Mouse (Mus musculus) heart, embryonic 10.5 days (tissue): ENCODE measurements at regions not wholly inside any gene's neighbourhood (a gene's known extent, or its start where the extent isn't known, plus 50 kb on each side); places are given as distances from the start of the nearest gene placed in this dataset.
"Not testable (repeated sequence)": the region's sequence is repeated elsewhere in the genome, so short reads cannot be mapped to it uniquely, and the experiment has no call there.

Experiments used
- DNase-seq: peaks from one replicate; pipeline ENCODE4 v3.0.0-alpha.2; 2017; ENCODE audit warnings: low spot score
- H3K27ac ChIP-seq: fragments of 300-500 bp; sonication (generic); 2 replicates; pipeline ENCODE4 v1.5.1; 2016; ENCODE audit warnings: mild to moderate bottlenecking
- H3K27me3 ChIP-seq: fragments of 300-500 bp; sonication (generic); 2 replicates; pipeline ENCODE4 v1.6.1; 2016; ENCODE audit warnings: mild to moderate bottlenecking; ENCODE audit not compliant: poor library complexity, insufficient read depth, severe bottlenecking
- H3K36me3 ChIP-seq: fragments of 300-500 bp; sonication (generic); 2 replicates; pipeline ENCODE4 v1.6.1; 2016; ENCODE audit warnings: mild to moderate bottlenecking, moderate library complexity
- H3K4me1 ChIP-seq: fragments of 300-500 bp; sonication (generic); 2 replicates; pipeline ENCODE4 v1.6.1; 2016; ENCODE audit warnings: mild to moderate bottlenecking
- H3K4me3 ChIP-seq: fragments of 300-500 bp; sonication (generic); 2 replicates; pipeline ENCODE4 v1.5.1; 2016; ENCODE audit warnings: mild to moderate bottlenecking, moderate library complexity
- H3K9me3 ChIP-seq: fragments of 300-500 bp; sonication (generic); 2 replicates; pipeline ENCODE4 v1.6.1; 2016; ENCODE audit warnings: mild to moderate bottlenecking, moderate library complexity
- WGBS: fragments of 180-500 bp; shearing (Covaris S2); methylation state at CpG from one replicate; pipeline ENCODE4 v1.1.7; 2016; 5-methylcytosine and 5-hydroxymethylcytosine counted together

GRCm38 (mm10) chr7:137522450-137522849, 85.0 kb downstream of the Glrx3 start:
- H3K36me3 ChIP-seq: no peaks in the 10 kb centered on the region
- WGBS: 74% methylated on average over 5 of the region's 5 CpGs
- no peak overlapping the region for H3K4me3 ChIP-seq
- no peaks in the 10 kb centered on the region for H3K9me3 ChIP-seq
- peaks cover 4% of the 10 kb centered on the region; the same call in 1 of the 2 replicates for H3K27me3 ChIP-seq
- peaks cover 13% of the 10 kb centered on the region for H3K4me1 ChIP-seq
- no peak overlapping the region for H3K27ac ChIP-seq
- DNase-seq: no peak

- H3K4me3 ChIP-seq: no peak overlapping the region
- H3K27me3 ChIP-seq: no peaks in the 10 kb centered on the region
- no peak overlapping the region for H3K27ac ChIP-seq
- no peaks in the 10 kb centered on the region for H3K36me3 ChIP-seq
- H3K9me3 ChIP-seq: no peaks in the 10 kb centered on the region
- H3K4me1 ChIP-seq: no peaks in the 10 kb centered on the region
- 70% methylated on average over 4 of the region's 4 CpGs for WGBS
- DNase-seq: no peak
These were observed 96.1 kb downstream of the Glrx3 start for GRCm38 (mm10) chr7:137533476-137533875.

DNA sequence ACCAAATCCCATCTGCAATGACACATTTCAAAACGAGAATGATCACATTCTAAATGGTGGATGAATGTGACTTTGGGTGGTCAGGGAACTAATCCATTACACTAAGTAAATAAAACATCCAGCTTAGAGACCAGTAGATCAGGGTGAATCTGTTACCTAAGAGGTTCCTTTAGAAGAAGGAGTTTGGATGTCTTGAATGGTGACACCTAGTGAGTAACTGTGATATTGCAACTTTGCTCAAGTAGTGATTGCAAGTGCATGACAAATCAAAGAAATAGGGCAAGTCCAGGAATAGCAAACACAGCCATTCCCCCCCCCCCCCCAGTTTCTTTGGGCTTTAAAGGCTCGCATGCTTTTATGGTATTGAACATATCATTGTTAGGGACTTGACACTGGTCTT, 112.6 kb downstream of the Glrx3 start:
- H3K27ac ChIP-seq: no peak overlapping the region
- H3K9me3 ChIP-seq: no peaks in the 10 kb centered on the region
- no peaks in the 10 kb centered on the region for H3K27me3 ChIP-seq
- no peak for DNase-seq
- no peaks in the 10 kb centered on the region for H3K4me1 ChIP-seq
- H3K4me3 ChIP-seq: no peak overlapping the region
- WGBS: 24% methylated on average over 2 of the region's 2 CpGs
- H3K36me3 ChIP-seq: no peaks in the 10 kb centered on the region

DNA sequence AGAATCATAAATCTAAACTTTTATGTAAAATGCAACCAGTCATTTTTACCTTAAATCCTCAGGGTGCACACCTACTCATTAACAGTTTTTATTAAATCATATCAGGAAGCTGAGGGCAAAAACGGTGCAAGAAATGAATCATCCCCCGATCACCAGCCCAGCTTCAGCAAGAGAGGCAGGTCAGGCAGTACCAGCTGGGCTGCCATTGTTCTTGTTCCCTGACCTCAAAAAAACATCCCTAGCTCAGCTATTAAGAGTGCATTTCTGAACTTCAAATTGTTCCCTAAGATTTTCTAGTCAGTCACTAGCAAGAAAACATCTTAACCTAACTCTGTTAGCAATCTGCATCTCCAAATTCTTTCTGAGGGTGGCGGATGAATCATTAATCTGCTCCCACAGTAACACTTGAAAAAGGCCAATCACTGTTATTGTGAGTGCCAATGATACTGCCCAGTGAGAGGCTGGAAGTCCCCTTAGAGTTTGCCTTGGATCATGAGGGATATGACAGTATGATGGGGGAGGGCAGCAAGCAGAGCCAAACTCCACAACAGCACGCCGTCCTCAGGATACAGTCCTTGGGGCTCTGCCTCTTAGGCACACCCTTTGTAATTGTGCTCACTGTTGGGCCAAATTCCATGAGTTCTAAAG, 115.3 kb downstream of the Glrx3 start:
- no peaks in the 10 kb centered on the region for H3K36me3 ChIP-seq
- WGBS: 85% methylated on average over 5 of the region's 5 CpGs
- H3K4me1 ChIP-seq: no peaks in the 10 kb centered on the region
- H3K27me3 ChIP-seq: no peaks in the 10 kb centered on the region
- no peak for DNase-seq
- no peaks in the 10 kb centered on the region for H3K9me3 ChIP-seq
- H3K27ac ChIP-seq: no peak overlapping the region
- no peak overlapping the region for H3K4me3 ChIP-seq

- H3K4me3 ChIP-seq: no peak overlapping the region
- DNase-seq: peak; percentile 24
- WGBS: 68% methylated on average over 2 of the region's 2 CpGs
- no peaks in the 10 kb centered on the region for H3K27me3 ChIP-seq
- no peak overlapping the region for H3K27ac ChIP-seq
- no peaks in the 10 kb centered on the region for H3K9me3 ChIP-seq
- H3K36me3 ChIP-seq: no peaks in the 10 kb centered on the region
- H3K4me1 ChIP-seq: no peaks in the 10 kb centered on the region
These were observed 118.1 kb downstream of the Glrx3 start for GRCm38 (mm10) chr7:137555481-137555880.

DNA sequence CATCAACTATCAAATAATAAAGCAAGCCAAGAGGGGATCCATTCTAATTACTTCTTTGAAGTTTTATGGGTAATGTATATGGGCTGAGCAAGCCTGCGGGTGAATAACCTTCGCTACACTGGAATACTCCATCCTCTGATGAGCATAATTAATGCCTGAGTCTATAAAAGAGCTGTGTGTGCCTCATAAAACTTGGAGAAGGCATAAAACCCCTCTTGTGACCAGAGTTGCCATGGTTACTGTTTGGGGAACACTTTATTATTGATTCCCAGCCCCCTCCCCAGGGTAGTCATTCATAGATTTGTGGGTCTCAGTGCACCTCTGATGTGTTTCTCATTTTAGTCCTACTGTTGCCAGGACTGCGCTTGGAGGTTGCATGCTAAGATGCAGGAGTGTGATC, 120.0 kb downstream of the Glrx3 start:
- H3K36me3 ChIP-seq: no peaks in the 10 kb centered on the region
- DNase-seq: no peak
- WGBS: 90% methylated on average over 3 of the region's 3 CpGs

DNA sequence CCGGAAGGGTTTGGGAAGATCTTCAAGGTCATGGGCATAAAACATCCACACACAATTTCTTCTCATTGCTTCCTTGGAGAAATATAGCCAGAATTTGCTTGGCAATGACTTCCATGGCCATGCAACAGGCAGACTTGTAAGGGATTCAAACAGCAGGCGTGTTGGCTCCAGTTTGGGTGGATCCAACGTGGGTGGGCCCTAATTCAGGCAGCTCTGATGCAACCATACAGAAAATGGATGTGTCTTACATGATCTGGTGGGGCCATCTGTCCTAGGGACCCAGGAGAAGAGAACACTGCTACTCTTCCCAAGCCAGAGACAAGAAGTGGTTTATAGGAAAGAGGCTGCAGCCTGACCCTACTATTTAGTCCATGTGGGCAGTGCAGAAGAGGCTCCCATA, 121.5 kb downstream of the Glrx3 start:
- no peak overlapping the region for H3K27ac ChIP-seq
- H3K4me1 ChIP-seq: no peaks in the 10 kb centered on the region
- 66% methylated on average over 3 of the region's 3 CpGs for WGBS
- DNase-seq: no peak
- H3K27me3 ChIP-seq: no peaks in the 10 kb centered on the region
- H3K4me3 ChIP-seq: no peak overlapping the region
- no peaks in the 10 kb centered on the region for H3K9me3 ChIP-seq
- H3K36me3 ChIP-seq: no peaks in the 10 kb centered on the region

More for the DNA sequence above, 120.0 kb downstream of the Glrx3 start:
- Histone ChIP-seq H3K9me3 (no peaks in the 10 kb centered on the region), H3K4me3 (no peak overlapping the region), H3K27me3 (no peaks in the 10 kb centered on the region), H3K4me1 (no peaks in the 10 kb centered on the region), H3K27ac (no peak overlapping the region)

- Histone ChIP-seq H3K27ac (no peak overlapping the region), H3K4me3 (no peak overlapping the region), H3K4me1 (no peaks in the 10 kb centered on the region), H3K27me3 (no peaks in the 10 kb centered on the region), H3K36me3 (no peaks in the 10 kb centered on the region), H3K9me3 (no peaks in the 10 kb centered on the region)
- 70% methylated on average over 2 of the region's 2 CpGs for WGBS
- no peak for DNase-seq
These were observed 132.8 kb downstream of the Glrx3 start for GRCm38 (mm10) chr7:137570199-137570598.

DNA sequence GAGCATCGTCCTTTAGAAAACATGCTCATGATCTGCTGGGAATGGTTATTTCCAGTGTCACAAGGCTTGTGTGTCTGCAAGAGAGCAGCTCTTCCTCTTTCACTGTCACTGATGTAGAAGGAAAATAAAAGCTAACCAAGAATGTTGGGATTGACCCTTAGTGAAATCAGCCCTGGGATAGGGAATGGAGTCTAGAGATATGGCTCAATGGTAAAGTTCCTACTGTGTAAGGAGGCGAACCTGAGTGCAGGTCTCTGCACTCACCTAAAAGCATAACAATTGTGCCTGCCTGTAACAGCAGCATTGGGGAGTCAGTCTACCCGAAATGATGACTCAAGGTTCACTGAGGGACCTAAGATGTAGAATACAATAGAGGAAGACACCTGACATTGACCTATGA, 138.1 kb downstream of the Glrx3 start:
- H3K9me3 ChIP-seq: no peaks in the 10 kb centered on the region
- WGBS: 79% methylated on average over 3 of the region's 3 CpGs
- DNase-seq: no peak
- no peaks in the 10 kb centered on the region for H3K27me3 ChIP-seq
- H3K4me3 ChIP-seq: no peak overlapping the region
- no peak overlapping the region for H3K27ac ChIP-seq
- H3K36me3 ChIP-seq: no peaks in the 10 kb centered on the region
- H3K4me1 ChIP-seq: no peaks in the 10 kb centered on the region

DNA sequence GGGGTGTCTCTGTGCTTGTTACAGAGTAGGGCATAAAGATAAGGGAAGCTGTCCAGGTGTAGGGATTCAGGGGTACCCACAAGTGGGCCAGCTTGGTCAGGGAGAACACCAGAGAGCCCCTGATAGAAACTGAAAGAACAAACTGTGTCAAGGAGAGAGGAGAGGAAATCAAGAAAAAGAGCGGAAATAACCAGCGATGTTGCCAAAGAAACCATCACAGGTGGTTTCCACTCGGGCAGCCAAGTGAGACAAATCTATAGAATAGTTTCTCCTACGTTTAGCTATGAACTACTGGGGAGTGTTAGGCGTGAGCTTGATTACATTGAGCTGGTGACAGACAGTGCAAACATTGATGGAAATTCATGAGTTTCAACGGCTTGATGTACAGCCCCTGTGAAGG, 138.8 kb downstream of the Glrx3 start:
- Histone ChIP-seq H3K9me3 (no peaks in the 10 kb centered on the region), H3K27me3 (no peaks in the 10 kb centered on the region), H3K36me3 (no peaks in the 10 kb centered on the region), H3K4me1 (no peaks in the 10 kb centered on the region), H3K4me3 (no peak overlapping the region), H3K27ac (no peak overlapping the region)
- DNase-seq: no peak
- 77% methylated on average over 6 of the region's 6 CpGs for WGBS

DNA sequence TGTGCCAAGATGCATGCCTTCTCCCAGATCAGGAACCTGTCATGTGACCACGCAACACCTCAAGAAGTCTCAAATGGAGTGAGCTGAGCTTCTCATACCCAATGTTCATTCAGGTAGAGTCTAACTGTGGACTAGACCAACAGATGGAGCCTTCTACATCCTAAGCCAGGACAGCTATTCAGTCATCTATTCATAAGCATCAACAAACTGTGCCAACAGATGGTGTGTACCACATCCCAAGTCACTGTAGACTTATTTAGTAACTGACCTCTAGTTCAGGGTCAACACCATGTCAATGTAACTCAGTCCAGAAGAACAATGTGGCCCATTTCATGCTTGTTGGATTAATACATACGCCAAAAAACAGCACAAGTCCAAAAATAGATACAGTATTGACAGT, 146.1 kb downstream of the Glrx3 start:
- no peaks in the 10 kb centered on the region for H3K27me3 ChIP-seq
- H3K4me1 ChIP-seq: no peaks in the 10 kb centered on the region
- H3K36me3 ChIP-seq: no peaks in the 10 kb centered on the region
- no peak overlapping the region for H3K4me3 ChIP-seq
- no peak for DNase-seq
- no peak overlapping the region for H3K27ac ChIP-seq
- WGBS: 78% methylated on average over 2 of the region's 2 CpGs
- no peaks in the 10 kb centered on the region for H3K9me3 ChIP-seq

DNA sequence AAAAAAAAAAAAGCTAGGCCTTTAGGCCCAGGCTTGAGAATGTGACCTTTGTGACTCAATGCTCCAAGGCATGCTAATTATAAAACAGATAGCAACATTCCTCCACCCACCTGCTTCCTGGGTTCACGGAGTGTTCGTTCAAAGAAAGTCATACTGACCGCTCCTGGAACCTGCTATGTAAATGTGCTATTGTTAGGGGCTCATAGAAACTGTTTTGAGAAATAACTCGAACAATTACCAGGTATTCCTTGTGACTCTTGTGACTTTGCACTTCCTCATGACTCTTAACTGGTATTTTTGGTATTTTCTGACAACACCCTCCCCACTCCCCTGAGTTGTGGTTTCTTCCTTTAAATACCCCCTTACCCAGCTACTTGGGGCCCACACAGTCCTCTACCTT, 147.5 kb downstream of the Glrx3 start:
- DNase-seq, H3K27ac ChIP-seq, H3K36me3 ChIP-seq, H3K4me1 ChIP-seq, H3K9me3 ChIP-seq, H3K4me3 ChIP-seq, H3K27me3 ChIP-seq: not testable (repeated sequence)
- WGBS: 60% methylated on average over 4 of the region's 4 CpGs

- DNase-seq: no peak
- 61% methylated on average over 8 of the region's 8 CpGs for WGBS
- Histone ChIP-seq H3K36me3 (no peaks in the 10 kb centered on the region), H3K4me3 (no peak overlapping the region), H3K27me3 (no peaks in the 10 kb centered on the region), H3K9me3 (no peaks in the 10 kb centered on the region), H3K4me1 (no peaks in the 10 kb centered on the region), H3K27ac (no peak overlapping the region)
These were observed 156.2 kb downstream of the Glrx3 start for GRCm38 (mm10) chr7:137593570-137593969.

GRCm38 (mm10) chr7:137595567-137595966, 158.2 kb downstream of the Glrx3 start:
- H3K27ac ChIP-seq: no peak overlapping the region
- DNase-seq: no peak
- no peaks in the 10 kb centered on the region for H3K9me3 ChIP-seq
- no peaks in the 10 kb centered on the region for H3K36me3 ChIP-seq
- H3K4me3 ChIP-seq: no peak overlapping the region
- H3K4me1 ChIP-seq: no peaks in the 10 kb centered on the region
- WGBS: 76% methylated on average over 4 of the region's 4 CpGs
- H3K27me3 ChIP-seq: no peaks in the 10 kb centered on the region
